Mouse (Mus musculus): ENCODE results near the gene Kif1b. TPM values are rescaled to one million over a fixed set of nuclear protein-coding genes. Genes with fewer than 3 reads are reported as not detected.

The Kif1b gene
- total and polyA plus RNA-seq, 3 experiments = 8.8 to 20.2 (median 16.3) TPM

- peaks cover 0 to 11% of the 10 kb centered on the region in 2 experiments; a peak in 2 of 4 replicates for H3K36me3 ChIP-seq (ENCODE audit: control insufficient read depth in 1 of 2, insufficient read depth in 2 of 2, low read length in 2 of 2)
- H3K4me1 ChIP-seq (ENCODE audit: control insufficient read depth in 1 of 2, insufficient read depth in 2 of 2, low read length in 2 of 2) = peaks cover under 1 to 11% of the 10 kb centered on the region in 2 experiments; a peak in 3 of 4 replicates
- no peak overlapping the region for H3K27ac ChIP-seq (ENCODE audit: control insufficient read depth, low read depth, low read length)
- H3K9me3 ChIP-seq (replicated peaks; ENCODE audit: insufficient read depth, low read length) = no peaks in the 10 kb centered on the region
- no peak overlapping the region for H3K9ac ChIP-seq (ENCODE audit: control insufficient read depth, low read depth, low read length, poor library complexity, severe bottlenecking)
- TF ChIP-seq SMC3 (IDR thresholded peaks at IDR 0.05; ENCODE audit: low read depth, low read length) (no peak), HCFC1 (IDR thresholded peaks at IDR 0.05; ENCODE audit: low read depth, low read length) (no peak), ZMIZ1 (IDR thresholded peaks at IDR 0.05; ENCODE audit: low read depth, low read length) (no peak), MAZ (IDR thresholded peaks at IDR 0.05; ENCODE audit: low read depth, low read length) (no peak), TBP (IDR thresholded peaks at IDR 0.05; ENCODE audit: low read depth, low read length) (no peak), CHD2 (IDR thresholded peaks at IDR 0.05; ENCODE audit: low read length) (no peak), CHD1 (IDR thresholded peaks at IDR 0.05; ENCODE audit: low read depth, low read length) (no peak), ZNF384 (IDR thresholded peaks at IDR 0.05; ENCODE audit: low read depth, low read length) (no peak), KAT2A (conservative IDR thresholded peaks at IDR 0.05; ENCODE audit: low read depth, low read length) (no peak), POLR2AphosphoS2 (IDR thresholded peaks at IDR 0.05; ENCODE audit: low read length) (no peak), E2F4 (IDR thresholded peaks at IDR 0.05; ENCODE audit: borderline replicate concordance, low read depth, low read length) (no peak), CTCF (IDR thresholded peaks at IDR 0.05 in 2 of 3, conservative IDR thresholded peaks at IDR 0.05 in 1 of 3; ENCODE audit: control insufficient read depth in 1 of 3, insufficient read depth in 1 of 3, low read depth in 2 of 3, low read length in 3 of 3, poor library complexity in 1 of 3, severe bottlenecking in 1 of 3) (no peak), NELFE (IDR thresholded peaks at IDR 0.05; ENCODE audit: low read depth, low read length) (no peak), RAD21 (IDR thresholded peaks at IDR 0.05; ENCODE audit: low read depth, low read length) (no peak), USF2 (IDR thresholded peaks at IDR 0.05; ENCODE audit: borderline replicate concordance in 1 of 2, insufficient read depth in 1 of 2, low read depth in 1 of 2, low read length in 2 of 2) (no peak), RCOR1 (IDR thresholded peaks at IDR 0.05; ENCODE audit: low read depth, low read length) (no peak)
- no peaks in the 10 kb centered on the region for H3K27me3 ChIP-seq (ENCODE audit: control insufficient read depth in 1 of 2, insufficient read depth in 2 of 2, low read length in 2 of 2)
- no peak overlapping the region for H3K4me3 ChIP-seq (ENCODE audit: control insufficient read depth in 1 of 2, insufficient read depth in 1 of 2, low read depth in 2 of 2, low read length in 2 of 2)
- DNase-seq (ENCODE audit: low read depth, low spot score) = no peak
- H3K79me2 ChIP-seq (ENCODE audit: control insufficient read depth, insufficient read depth, low read length, poor library complexity) = no peaks in the 10 kb centered on the region
Observed at GRCm38 (mm10) chr4:149254827-149255226, 52.7 kb downstream of the Kif1b start.

GRCm38 (mm10) chr4:149249311-149249710, 58.2 kb downstream of the Kif1b start:
- TF ChIP-seq POLR2AphosphoS5 (IDR thresholded peaks at IDR 0.05; ENCODE audit: borderline replicate concordance, low read depth, low read length) (no peak), ZMIZ1 (IDR thresholded peaks at IDR 0.05; ENCODE audit: low read depth, low read length) (no peak), SMC3 (IDR thresholded peaks at IDR 0.05; ENCODE audit: low read depth, low read length) (no peak), TAL1 (IDR thresholded peaks at IDR 0.05; ENCODE audit: low read length) (no peak), KAT2A (conservative IDR thresholded peaks at IDR 0.05; ENCODE audit: low read depth, low read length) (no peak), MAZ (IDR thresholded peaks at IDR 0.05; ENCODE audit: low read depth, low read length) (no peak), MXI1 (IDR thresholded peaks at IDR 0.05; ENCODE audit: low read depth, low read length) (no peak), GATA1 (IDR thresholded peaks at IDR 0.05; ENCODE audit: low read depth, low read length) (no peak), TBP (IDR thresholded peaks at IDR 0.05; ENCODE audit: low read depth, low read length) (no peak), JUND (IDR thresholded peaks at IDR 0.05; ENCODE audit: low read depth, low read length) (no peak), NELFE (IDR thresholded peaks at IDR 0.05; ENCODE audit: low read depth, low read length) (no peak), POLR2A (IDR thresholded peaks at IDR 0.05; ENCODE audit: control insufficient read depth in 1 of 2, insufficient read depth in 1 of 2, low read depth in 1 of 2, low read length in 2 of 2, poor library complexity in 1 of 2) (no peak)
- Histone ChIP-seq H3K36me3 (ENCODE audit: control insufficient read depth in 1 of 2, insufficient read depth in 2 of 2, low read length in 2 of 2) (no peaks in the 10 kb centered on the region), H3K9me3 (replicated peaks; ENCODE audit: insufficient read depth, low read length) (no peaks in the 10 kb centered on the region), H3K4me1 (ENCODE audit: control insufficient read depth in 1 of 2, insufficient read depth in 2 of 2, low read length in 2 of 2) (no peaks in the 10 kb centered on the region), H3K79me2 (ENCODE audit: control insufficient read depth, insufficient read depth, low read length, poor library complexity) (no peaks in the 10 kb centered on the region), H3K27me3 (ENCODE audit: control insufficient read depth in 1 of 2, insufficient read depth in 2 of 2, low read length in 2 of 2) (no peaks in the 10 kb centered on the region), H3K4me3 (ENCODE audit: control insufficient read depth in 1 of 2, insufficient read depth in 1 of 2, low read depth in 2 of 2, low read length in 2 of 2) (no peak overlapping the region), H3K27ac (ENCODE audit: control insufficient read depth, low read depth, low read length) (no peak overlapping the region), H3K9ac (ENCODE audit: control insufficient read depth, low read depth, low read length, poor library complexity, severe bottlenecking) (no peak overlapping the region)
- DNase-seq (ENCODE audit: low read depth, low spot score) = no peak
